Mouse (Mus musculus) ES-E14 (cell line): Measurements from ENCODE around the gene Tmigd3.

Experiments
- HCFC1 ChIP-seq: IDR thresholded peaks from 2 replicates; pipeline ENCODE4 v1.6.1; 2012; ENCODE audit warnings: low read length, inconsistent platforms, borderline replicate concordance; ENCODE audit not compliant: insufficient read depth
- ZC3H11A ChIP-seq: IDR thresholded peaks from 2 replicates; pipeline ENCODE4 v1.6.1; 2012; ENCODE audit warnings: low read depth, mild to moderate bottlenecking, inconsistent platforms, low read length, borderline replicate concordance
- ZNF384 ChIP-seq: IDR thresholded peaks from 2 replicates; pipeline ENCODE4 v1.6.1; 2012; ENCODE audit warnings: low read depth, low read length, inconsistent platforms

DNA sequence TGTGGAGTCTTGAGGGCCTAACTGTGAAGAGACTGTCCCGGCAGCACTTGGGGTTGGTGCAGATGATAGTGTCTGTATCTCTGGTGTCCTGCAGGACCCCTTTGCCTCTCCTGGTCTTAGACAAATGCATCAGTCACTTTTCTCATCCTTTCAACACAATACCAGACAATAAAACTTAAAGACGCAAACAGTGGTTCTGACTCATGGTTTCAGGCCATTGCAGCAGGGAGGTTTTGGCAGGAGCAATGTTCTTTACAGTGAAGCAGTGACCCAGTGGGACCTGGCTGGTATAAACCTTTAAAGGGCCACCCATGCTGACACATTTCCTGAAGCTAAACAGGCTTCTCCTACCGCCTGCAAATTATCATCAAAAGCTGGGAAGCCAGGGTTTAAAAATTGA, 20.4 kb downstream of the Tmigd3 start:
- no peak for TF ChIP-seq HCFC1
- TF ChIP-seq ZNF384 = no peak
- no peak for TF ChIP-seq ZC3H11A
